Mouse (Mus musculus): ENCODE results near the gene Kcnd1. TPM values are rescaled to one million over a fixed set of nuclear protein-coding genes. Genes with fewer than 3 reads are reported as not detected.
A peak's percentile ranks its signal among the peaks of the same experiment; 100 is the strongest.
"Not testable (repeated sequence)": the region's sequence is repeated elsewhere in the genome, so short reads cannot be mapped to it uniquely, and the experiment has no call there.

The Kcnd1 gene
- polyA plus RNA-seq, 1 experiment from 2014 or later = 1.5 TPM

DNA sequence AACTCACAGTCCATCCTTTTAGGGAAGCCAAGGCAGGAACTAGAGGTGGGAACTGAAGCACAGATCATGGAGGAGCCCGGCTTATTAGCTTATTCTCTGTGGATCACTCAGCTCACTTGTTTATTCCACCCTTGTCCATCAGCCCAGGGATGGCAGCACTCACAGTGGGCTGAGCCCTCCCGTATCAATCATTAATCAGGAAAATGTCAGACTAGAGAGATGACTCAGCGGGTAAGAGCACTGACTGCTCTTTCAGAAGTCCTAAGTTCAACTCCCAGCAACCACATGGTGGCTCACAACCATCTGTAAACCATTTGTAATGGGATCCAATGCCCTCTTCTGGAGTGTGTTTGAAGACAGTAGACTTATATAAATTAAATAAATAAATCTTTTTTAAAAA is 24.8 kb upstream of the Kcnd1 start:
- H3K9me3 ChIP-seq = no peaks in the 10 kb centered on the region
- H3K4me1 ChIP-seq (replicated peaks) = no peaks in the 10 kb centered on the region
- ATAC-seq = peak; percentile 63
- H3K9ac ChIP-seq = no peak overlapping the region
- no peak overlapping the region for H3K4me3 ChIP-seq (replicated peaks)
- no peak overlapping the region for H3K27ac ChIP-seq
- 73% methylated on average over 3 of the region's 3 CpGs for WGBS
- no peaks in the 10 kb centered on the region for H3K36me3 ChIP-seq
- H3K27me3 ChIP-seq (replicated peaks) = no peaks in the 10 kb centered on the region
- H3K4me2 ChIP-seq (replicated peaks) = no peak overlapping the region

DNA sequence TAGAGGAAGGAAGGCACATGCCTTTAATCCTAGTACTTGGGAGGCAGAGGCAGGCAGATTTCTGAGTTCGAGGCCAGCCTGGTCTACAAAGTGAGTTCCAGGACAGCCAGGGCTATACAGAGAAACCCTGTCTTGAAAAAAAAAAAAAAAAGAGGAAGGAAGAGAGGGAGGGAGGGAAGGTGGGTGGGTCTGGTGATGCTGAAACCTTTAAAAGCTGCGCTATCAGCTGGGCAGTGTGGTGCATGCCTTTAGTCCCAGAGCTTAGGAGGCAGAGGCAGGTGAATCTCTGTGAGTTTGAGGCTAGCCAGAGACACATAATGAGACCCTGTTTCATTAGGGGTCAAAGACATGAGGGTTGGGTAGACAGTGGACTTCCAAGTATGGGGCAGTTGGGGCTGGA is 19.9 kb upstream of the Kcnd1 start:
- H3K4me3 ChIP-seq (replicated peaks); H3K9me3 ChIP-seq; H3K4me1 ChIP-seq (replicated peaks); H3K27me3 ChIP-seq (replicated peaks); H3K9ac ChIP-seq; H3K4me2 ChIP-seq (replicated peaks); H3K36me3 ChIP-seq; ATAC-seq; H3K27ac ChIP-seq: not testable (repeated sequence)
- 83% methylated on average over 2 of the region's 2 CpGs for WGBS

DNA sequence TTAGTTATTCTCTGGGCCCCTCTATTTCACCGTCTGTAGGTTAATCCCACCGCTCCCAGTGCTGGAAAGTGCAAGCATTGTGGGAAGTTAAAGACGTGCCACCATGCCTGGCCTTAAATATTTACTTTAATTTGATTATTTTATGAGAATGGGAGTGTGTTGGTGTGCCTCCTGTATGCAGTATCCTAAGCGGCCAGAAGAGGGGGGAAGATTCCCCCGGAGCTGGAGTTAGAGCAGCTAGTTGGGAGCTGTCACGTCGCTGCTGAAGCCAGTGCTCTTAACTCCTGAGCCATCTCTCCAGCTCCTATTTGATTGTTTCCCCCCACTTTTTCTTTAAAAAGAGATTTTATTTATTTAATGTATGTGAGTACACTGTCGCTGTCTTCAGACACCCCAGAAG is 7.1 kb upstream of the Kcnd1 start:
- not testable (repeated sequence) for H3K27ac ChIP-seq; H3K9me3 ChIP-seq; H3K4me3 ChIP-seq (replicated peaks); H3K4me1 ChIP-seq (replicated peaks); H3K27me3 ChIP-seq (replicated peaks); ATAC-seq; H3K4me2 ChIP-seq (replicated peaks); H3K9ac ChIP-seq; H3K36me3 ChIP-seq
- 54% methylated on average over 8 of the region's 8 CpGs for WGBS

DNA sequence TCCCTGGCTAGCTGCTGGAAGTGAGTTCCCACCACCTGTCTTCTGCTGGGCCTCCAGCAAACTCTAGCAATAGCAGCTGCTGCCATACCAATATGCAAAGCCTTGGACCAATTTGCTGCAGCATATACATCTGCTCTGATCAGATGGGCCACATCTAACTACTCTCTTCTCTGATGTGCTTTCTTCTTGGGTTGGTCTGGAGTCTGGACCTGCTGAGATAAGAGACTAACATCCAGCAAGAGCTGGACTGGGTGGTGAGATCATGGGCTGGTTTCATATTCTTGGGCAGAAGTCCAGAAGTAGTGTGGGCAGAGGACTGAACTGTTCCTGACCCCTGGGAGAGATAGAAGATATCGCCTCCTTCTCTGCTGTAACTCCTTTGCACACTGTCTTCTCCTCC is 15.1 kb downstream of the Kcnd1 start:
- no peaks in the 10 kb centered on the region for H3K9me3 ChIP-seq
- no peaks in the 10 kb centered on the region for H3K36me3 ChIP-seq
- H3K27ac ChIP-seq = no peak overlapping the region
- H3K4me2 ChIP-seq (replicated peaks) = no peak overlapping the region
- no peak overlapping the region for H3K9ac ChIP-seq
- H3K4me3 ChIP-seq (replicated peaks) = no peak overlapping the region
- no peak for ATAC-seq
- H3K4me1 ChIP-seq (replicated peaks) = no peaks in the 10 kb centered on the region
- H3K27me3 ChIP-seq (replicated peaks) = no peaks in the 10 kb centered on the region
- WGBS = 95% methylated on average over 1 of the region's 1 CpGs

DNA sequence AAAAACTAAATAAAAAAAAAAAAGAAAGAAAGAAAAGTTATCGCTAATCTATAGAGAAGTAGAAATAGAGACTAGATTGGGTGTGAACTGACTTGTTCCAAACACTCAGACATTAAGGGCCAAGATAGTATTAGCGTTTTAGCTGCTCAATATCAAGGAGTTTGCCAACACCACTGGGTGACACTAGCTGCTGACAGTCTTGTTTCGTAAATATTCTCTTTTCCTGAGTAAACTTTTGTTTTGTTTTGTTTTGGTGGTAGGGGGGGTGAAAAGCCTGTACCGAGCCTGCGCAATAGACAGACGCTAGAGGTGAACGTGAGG is 18.7 kb downstream of the Kcnd1 start:
- H3K9ac ChIP-seq = no peak overlapping the region
- ATAC-seq = no peak
- H3K27ac ChIP-seq = peak overlapping the region; percentile 54; the same call in 1 of the 2 replicates
- peak overlapping the region; percentile 67 for H3K4me3 ChIP-seq (replicated peaks)
- H3K4me1 ChIP-seq (replicated peaks) = no peaks in the 10 kb centered on the region
- H3K9me3 ChIP-seq = no peaks in the 10 kb centered on the region
- WGBS = 21% methylated on average over 7 of the region's 7 CpGs
- peak overlapping the region; percentile 47 for H3K4me2 ChIP-seq (replicated peaks)
- no peaks in the 10 kb centered on the region for H3K27me3 ChIP-seq (replicated peaks)
- no peaks in the 10 kb centered on the region for H3K36me3 ChIP-seq

DNA sequence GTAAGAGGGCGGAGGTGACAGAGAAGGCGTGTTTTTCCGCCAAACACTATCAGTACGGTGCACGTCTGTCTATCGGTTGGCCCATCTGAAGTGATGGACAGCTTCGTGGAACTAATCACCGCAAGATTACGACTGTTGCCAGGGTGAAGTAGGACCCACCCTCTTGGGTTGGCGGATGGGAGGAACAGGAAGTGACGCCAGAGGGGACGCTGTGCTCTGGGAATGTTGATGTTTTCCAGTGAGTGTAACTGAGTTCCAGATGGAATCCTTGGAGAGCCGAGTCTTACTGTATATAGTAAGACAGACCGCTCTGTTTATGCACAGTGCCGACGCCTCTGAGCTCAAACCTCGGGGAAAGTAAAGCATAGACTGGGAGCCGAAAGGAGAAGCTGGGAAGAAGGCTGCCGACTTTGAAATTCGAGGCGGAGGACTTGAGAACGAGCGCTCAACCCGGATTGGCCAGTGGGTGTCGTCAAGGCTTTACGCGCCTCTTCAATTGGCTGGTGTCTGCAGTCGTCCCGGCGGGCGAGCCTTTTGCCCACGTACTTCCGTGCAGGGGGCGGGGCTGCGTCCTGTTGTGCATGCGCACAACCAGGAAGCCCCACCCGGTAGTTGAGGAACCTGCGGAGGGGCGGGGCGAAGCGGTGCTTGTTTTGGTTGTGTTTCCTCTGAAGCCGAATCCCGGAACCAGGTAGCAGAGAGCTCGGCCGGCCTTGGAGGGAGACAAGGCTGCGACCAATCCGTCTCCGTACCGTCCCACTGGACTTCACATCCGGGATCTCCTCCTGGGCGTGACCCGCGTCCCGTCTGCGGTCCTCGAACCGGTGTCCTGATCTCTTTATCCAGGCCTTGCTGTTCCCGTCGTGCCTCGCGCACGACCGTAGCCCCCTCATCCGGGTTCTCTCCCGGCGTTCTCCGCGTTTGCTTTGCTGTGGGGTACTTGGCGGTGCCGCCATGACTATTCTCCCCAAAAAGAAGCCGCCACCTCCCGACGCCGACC is 19.4 kb downstream of the Kcnd1 start, which contains the start of gene Otud5:
Gene Otud5 (plus strand): TSS at position 202 of the 1,000 bp plus-strand sequence.
- H3K4me2 ChIP-seq (replicated peaks) = peak within 1 kb of the TSS; percentile 62
- H3K4me3 ChIP-seq (replicated peaks) = peak within 1 kb of the TSS; percentile 67
- no peaks in the 10 kb centered on the region for H3K9me3 ChIP-seq
- ATAC-seq = peak; percentile 98
- H3K27me3 ChIP-seq (replicated peaks) = no peaks in the 10 kb centered on the region
- 17% methylated on average over 74 of the region's 74 CpGs for WGBS
- H3K36me3 ChIP-seq = no peaks in the 10 kb centered on the region
- peak within 1 kb of the TSS; percentile 71 for H3K9ac ChIP-seq
- H3K4me1 ChIP-seq (replicated peaks) = no peaks in the 10 kb centered on the region
- H3K27ac ChIP-seq = peak within 1 kb of the TSS; percentile 90

DNA sequence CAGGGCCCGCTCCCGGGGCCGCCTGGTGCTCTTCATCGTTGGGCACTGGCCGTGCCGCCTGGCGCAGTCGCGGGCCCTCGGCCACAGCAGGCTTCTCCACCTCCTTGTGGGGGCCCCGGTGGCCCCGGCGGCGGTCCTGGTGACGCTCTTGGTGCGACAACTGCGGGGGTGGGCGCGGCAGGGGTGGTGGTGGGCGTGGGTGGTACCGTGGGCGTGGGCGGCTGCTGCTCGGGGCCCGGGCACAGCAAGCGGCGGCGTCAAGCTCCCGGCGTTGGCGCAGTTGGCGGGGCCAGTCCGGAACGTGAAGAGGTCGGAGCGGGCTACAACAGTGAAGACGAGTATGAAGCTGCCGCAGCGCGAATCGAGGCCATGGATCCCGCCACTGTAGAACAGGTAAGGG is 20.2 kb downstream of the Kcnd1 start:
- H3K27me3 ChIP-seq (replicated peaks) = no peaks in the 10 kb centered on the region
- no peaks in the 10 kb centered on the region for H3K4me1 ChIP-seq (replicated peaks)
- no peaks in the 10 kb centered on the region for H3K9me3 ChIP-seq
- peak overlapping the region; percentile 71 for H3K9ac ChIP-seq
- H3K27ac ChIP-seq = peak overlapping the region; percentile 88
- peak overlapping the region; percentile 62 for H3K4me2 ChIP-seq (replicated peaks)
- H3K4me3 ChIP-seq (replicated peaks) = peak overlapping the region; percentile 67
- H3K36me3 ChIP-seq = no peaks in the 10 kb centered on the region
- 16% methylated on average over 41 of the region's 42 CpGs for WGBS
- ATAC-seq = no peak

DNA sequence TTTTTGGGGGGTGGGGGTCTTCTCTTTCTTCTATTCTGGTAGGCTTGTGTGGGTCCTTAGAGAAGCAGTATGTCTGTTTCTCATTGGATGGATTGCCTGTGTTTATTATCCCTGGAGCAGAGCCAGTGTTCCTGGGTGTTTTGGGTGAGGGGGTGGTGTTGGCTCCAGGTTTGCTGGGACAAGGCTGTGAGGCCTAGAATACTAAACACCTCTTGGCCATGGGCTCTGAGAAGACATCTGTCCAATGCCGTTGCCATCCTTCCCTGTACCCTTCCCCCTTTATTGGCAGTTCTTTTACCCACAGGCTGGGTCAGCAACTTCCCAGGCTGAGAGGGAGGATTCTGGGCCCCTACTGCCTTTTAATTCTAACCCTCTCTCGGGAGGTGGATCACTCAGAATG is 25.8 kb downstream of the Kcnd1 start:
- ATAC-seq = no peak

DNA sequence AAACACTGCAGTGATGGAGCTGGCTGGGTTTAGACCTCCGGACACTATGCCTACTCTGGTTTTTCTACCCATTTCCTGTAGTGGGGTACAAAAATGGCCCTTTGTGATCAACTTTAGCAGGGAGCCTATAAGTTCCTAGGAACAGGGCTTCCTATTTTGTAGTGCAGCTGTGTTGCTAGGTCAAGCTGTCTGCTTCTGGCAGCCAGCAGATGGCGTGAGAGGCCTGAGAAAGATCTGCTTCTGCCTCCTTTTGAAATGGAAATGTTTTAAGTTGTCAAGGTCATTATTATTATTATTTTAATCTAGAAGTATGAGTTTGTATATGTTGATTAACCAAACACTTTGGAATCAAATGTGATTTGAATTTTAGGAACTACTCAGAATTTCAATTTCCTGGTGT is 32.5 kb downstream of the Kcnd1 start:
- H3K4me2 ChIP-seq (replicated peaks) = no peak overlapping the region
- H3K4me3 ChIP-seq (replicated peaks) = no peak overlapping the region
- H3K27ac ChIP-seq = no peak overlapping the region
- ATAC-seq = no peak
- H3K36me3 ChIP-seq = no peaks in the 10 kb centered on the region
- no peak overlapping the region for H3K9ac ChIP-seq
- no peaks in the 10 kb centered on the region for H3K4me1 ChIP-seq (replicated peaks)
- H3K9me3 ChIP-seq = no peaks in the 10 kb centered on the region
- WGBS = 42% methylated on average over 2 of the region's 2 CpGs
- H3K27me3 ChIP-seq (replicated peaks) = no peaks in the 10 kb centered on the region

More for the DNA sequence above, 25.8 kb downstream of the Kcnd1 start:
- Histone ChIP-seq H3K36me3 (no peaks in the 10 kb centered on the region), H3K4me1 (replicated peaks) (no peaks in the 10 kb centered on the region), H3K4me3 (replicated peaks) (no peak overlapping the region), H3K27me3 (replicated peaks) (no peaks in the 10 kb centered on the region), H3K9me3 (no peaks in the 10 kb centered on the region), H3K4me2 (replicated peaks) (no peak overlapping the region), H3K9ac (no peak overlapping the region), H3K27ac (no peak overlapping the region)
- WGBS = 78% methylated on average over 2 of the region's 2 CpGs

DNA sequence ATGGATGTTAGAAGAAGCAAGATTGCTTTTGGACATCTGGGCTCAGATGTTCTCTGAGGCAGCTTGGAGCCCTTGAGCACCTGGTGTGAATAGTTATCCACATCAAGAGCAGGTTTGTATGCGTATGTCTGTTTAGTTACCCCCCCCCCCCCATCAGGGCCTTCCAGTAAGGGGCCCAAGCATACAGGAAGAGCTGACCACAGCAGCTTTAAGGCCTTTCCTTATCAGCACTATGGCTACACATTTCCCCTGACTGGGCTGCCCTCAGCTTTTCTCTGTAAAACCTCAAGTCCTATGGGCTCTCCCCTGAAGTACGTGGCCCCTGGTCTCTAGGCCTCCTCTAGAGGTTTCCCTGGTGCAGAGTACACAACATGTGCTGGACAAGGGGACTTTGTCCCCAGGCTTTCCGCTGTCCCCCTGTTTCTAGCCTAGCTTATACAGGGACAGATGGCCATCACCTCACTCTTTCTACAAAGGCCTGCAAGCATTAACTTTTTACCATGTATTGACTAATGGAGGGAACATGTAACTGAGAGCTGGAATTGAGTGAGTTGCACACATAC is 37.2 kb downstream of the Kcnd1 start:
- Histone ChIP-seq H3K4me2 (replicated peaks) (no peak overlapping the region), H3K27ac (no peak overlapping the region), H3K9ac (no peak overlapping the region), H3K27me3 (replicated peaks) (no peaks in the 10 kb centered on the region), H3K4me1 (replicated peaks) (no peaks in the 10 kb centered on the region), H3K9me3 (no peaks in the 10 kb centered on the region), H3K36me3 (no peaks in the 10 kb centered on the region), H3K4me3 (replicated peaks) (no peak overlapping the region)
- ATAC-seq = 0 out of 2 replicates have a peak, but pooled peaks have one; percentile 23
- whole genome bisulfite sequencing = 73% methylated on average over 3 of the region's 3 CpGs

DNA sequence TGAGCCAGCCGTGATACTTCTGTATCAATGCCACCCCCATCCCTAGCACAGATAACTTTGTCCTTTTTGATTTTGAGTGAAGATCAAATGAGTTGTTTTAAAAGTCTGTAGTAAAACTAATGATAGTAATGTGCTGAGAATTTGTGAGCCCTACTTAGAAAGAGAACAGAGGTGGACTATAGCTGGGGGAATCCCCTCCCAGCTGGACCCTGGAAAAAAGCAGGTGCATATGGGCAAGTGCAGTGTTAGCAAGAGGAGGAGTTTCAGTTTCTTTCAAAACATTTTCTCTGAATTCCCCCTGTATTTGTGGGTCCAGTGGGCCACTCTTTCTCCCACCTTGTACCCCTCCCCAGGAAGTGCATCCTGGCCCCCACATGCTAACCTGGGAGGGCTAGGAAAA is 41.1 kb downstream of the Kcnd1 start:
- no peaks in the 10 kb centered on the region for H3K9me3 ChIP-seq
- no peaks in the 10 kb centered on the region for H3K4me1 ChIP-seq (replicated peaks)
- no peaks in the 10 kb centered on the region for H3K27me3 ChIP-seq (replicated peaks)
- WGBS = 87% methylated on average over 1 of the region's 1 CpGs
- H3K27ac ChIP-seq = no peak overlapping the region
- H3K4me2 ChIP-seq (replicated peaks) = no peak overlapping the region
- H3K9ac ChIP-seq = no peak overlapping the region
- no peaks in the 10 kb centered on the region for H3K36me3 ChIP-seq
- no peak for ATAC-seq
- no peak overlapping the region for H3K4me3 ChIP-seq (replicated peaks)

DNA sequence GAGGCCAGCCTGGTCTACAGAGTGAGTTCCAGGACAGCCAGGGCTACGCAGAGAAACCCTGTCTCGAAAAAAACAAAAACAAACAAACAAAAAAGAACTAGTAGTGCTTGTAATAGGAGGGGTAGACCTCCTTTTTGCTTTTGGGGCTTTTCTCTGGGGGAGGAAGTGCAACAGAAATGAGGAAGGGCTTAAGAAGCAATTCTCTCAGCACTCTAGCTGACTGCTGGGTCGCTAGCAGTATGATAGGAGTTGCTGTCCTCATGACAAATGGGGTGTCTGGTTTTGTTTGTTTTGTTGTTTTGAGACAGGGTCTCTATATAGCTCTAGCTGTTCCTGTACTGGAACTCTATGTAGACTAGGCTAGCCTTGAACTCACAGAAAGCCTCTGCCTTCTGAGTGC is 42.5 kb downstream of the Kcnd1 start:
- Histone ChIP-seq H3K27me3 (replicated peaks) (no peaks in the 10 kb centered on the region), H3K36me3 (no peaks in the 10 kb centered on the region), H3K9me3 (no peaks in the 10 kb centered on the region), H3K4me2 (replicated peaks) (no peak overlapping the region), H3K27ac (no peak overlapping the region), H3K9ac (no peak overlapping the region), H3K4me1 (replicated peaks) (no peaks in the 10 kb centered on the region), H3K4me3 (replicated peaks) (no peak overlapping the region)
- no peak for ATAC-seq
- WGBS = 71% methylated on average over 3 of the region's 3 CpGs

DNA sequence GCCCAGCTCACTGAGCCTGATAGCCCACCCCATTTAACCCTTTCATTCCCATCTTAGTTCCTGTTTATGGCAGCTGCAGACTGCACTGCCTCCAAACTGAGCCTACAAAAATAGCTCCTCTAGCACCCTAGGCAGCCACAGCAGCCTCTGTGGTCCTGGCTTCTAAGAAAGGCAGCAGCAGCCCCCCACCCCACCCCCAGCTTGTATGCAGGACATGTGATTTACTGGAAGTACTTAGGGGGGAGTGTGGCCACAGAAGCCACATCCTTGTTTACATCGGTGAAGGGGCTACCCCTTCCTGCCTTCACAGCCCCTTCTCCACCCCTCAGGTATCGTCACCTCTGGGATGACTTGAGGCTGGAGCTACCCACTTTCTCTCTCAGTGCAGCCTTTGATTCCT is 43.3 kb downstream of the Kcnd1 start:
- WGBS = 58% methylated on average over 2 of the region's 2 CpGs
- no peak overlapping the region for H3K9ac ChIP-seq
- no peaks in the 10 kb centered on the region for H3K36me3 ChIP-seq
- H3K27ac ChIP-seq = no peak overlapping the region
- H3K4me1 ChIP-seq (replicated peaks) = no peaks in the 10 kb centered on the region
- no peak overlapping the region for H3K4me2 ChIP-seq (replicated peaks)
- ATAC-seq = no peak
- no peaks in the 10 kb centered on the region for H3K9me3 ChIP-seq
- no peak overlapping the region for H3K4me3 ChIP-seq (replicated peaks)
- no peaks in the 10 kb centered on the region for H3K27me3 ChIP-seq (replicated peaks)
